ENCODE assay signal across 9 mouse cellular contexts in genomic region chr4:126745506-126746193, GRCm38 (mm10). TPM values are rescaled to one million over a fixed set of nuclear protein-coding genes. Genes with fewer than 3 reads are reported as not detected.
DNase-seq lines count a peak whose midpoint lies in the region; ATAC-seq and TF ChIP-seq lines count a peak whose summit lies in the region.
"Had no signal": no experiment of that assay in that cellular context is flagged by ENCODE, and none has a peak within 500 bp of the region (broad histone marks: within the 10 kb centered on the region; RNA-seq: fewer than 3 reads in every experiment).

No protein-coding gene starts in this region.

- no peaks in the 10 kb centered on the region for H3K27me3 ChIP-seq in kidney, adult 2 months (replicated peaks; ENCODE audit: control insufficient read depth, insufficient read depth, low read length)
- H3K27me3 ChIP-seq in kidney, embryonic 14.5 days (ENCODE audit: control insufficient read depth, insufficient read depth, low read length), result 0 out of 2 replicates have a peak, but pooled peaks cover 5% of the 10 kb centered on the region
- no peaks in the 10 kb centered on the region for H3K27me3 ChIP-seq in G1E (ENCODE audit: insufficient read depth, low read length)
- no peaks in the 10 kb centered on the region for H3K27me3 ChIP-seq in limb, embryonic 11.5 days (ENCODE audit: control insufficient read depth, insufficient read depth, low read length)

- no peak for TF ChIP-seq POLR2A in kidney, adult 2 months (IDR thresholded peaks at IDR 0.05; ENCODE audit: low read depth, low read length)

- no peak overlapping the region for H3K9ac ChIP-seq in kidney, embryonic 14.5 days (ENCODE audit: low read depth, low read length)
- H3K9ac ChIP-seq in limb, embryonic 11.5 days (ENCODE audit: low read length), result no peak overlapping the region

- TF ChIP-seq CTCF in kidney, adult 2 months (conservative IDR thresholded peaks at IDR 0.05; ENCODE audit: insufficient read depth, insufficient read length, low read depth, low read length), result peak; percentile 55
- TF ChIP-seq CTCF in G1E (IDR thresholded peaks at IDR 0.05; ENCODE audit: low read depth, low read length), result peak; percentile 20; the same call in 1 of the 2 replicates

- ATAC-seq in kidney, embryonic 14.5 days (ENCODE audit: low FRiP score, low TSS enrichment), result no peak
- no peak for ATAC-seq in G1E (ENCODE audit: extremely low read depth, insufficient number of reproducible peaks, low FRiP score, poor library complexity, severe bottlenecking)
- ATAC-seq in limb, embryonic 11.5 days (ENCODE audit: insufficient number of reproducible peaks, low FRiP score, low TSS enrichment, low read depth), result no peak

- 51% methylated on average over 13 of the region's 13 CpGs for WGBS in kidney, adult 2 months
- whole genome bisulfite sequencing in kidney, embryonic 14.5 days, result 44% methylated on average over 13 of the region's 13 CpGs
- 43% methylated on average over 13 of the region's 13 CpGs for WGBS in limb, embryonic 11.5 days

- intact Hi-C loops in heart, postnatal 10 days (cut with DNase I), result loop anchor here (2.0 kb wide), 1 partner anchor 95 kb away; no protein-coding TSS in a partner anchor

- no peaks in the 10 kb centered on the region; the same call in 1 of the 2 replicates for H3K36me3 ChIP-seq in kidney, adult 2 months (ENCODE audit: control insufficient read depth, insufficient read depth, low read length)
- H3K36me3 ChIP-seq in kidney, embryonic 14.5 days (ENCODE audit: control insufficient read depth, insufficient read depth, low read length), result peaks cover 60% of the 10 kb centered on the region
- peaks cover 76% of the 10 kb centered on the region for H3K36me3 ChIP-seq in G1E (replicated peaks)
- peaks cover 18% of the 10 kb centered on the region; the same call in 1 of the 2 replicates for H3K36me3 ChIP-seq in limb, embryonic 11.5 days (ENCODE audit: control insufficient read depth, insufficient read depth, low read length)

- H3K9me3 ChIP-seq in kidney, embryonic 14.5 days (ENCODE audit: control insufficient read depth, low read length), result no peaks in the 10 kb centered on the region
- H3K9me3 ChIP-seq in G1E (replicated peaks), result no peaks in the 10 kb centered on the region
- H3K9me3 ChIP-seq in limb, embryonic 11.5 days (ENCODE audit: control insufficient read depth, low read length), result no peaks in the 10 kb centered on the region

- peak; percentile 52 for DNase-seq in kidney, adult 2 months
- DNase-seq in G1E (ENCODE audit: low spot score), result peak; percentile 42
- DNase-seq in cerebellum, adult 8-10 months, result peak; percentile 65
- peak; percentile 49 to 79 for DNase-seq in heart, postnatal 10 days
- DNase-seq in limb, embryonic 11.5 days (ENCODE audit: low spot score), result peak; percentile 77
- peak; percentile 44 for DNase-seq in retina, postnatal 7 days (ENCODE audit: low read depth, low spot score)
- DNase-seq in urinary bladder, postnatal 25 days (ENCODE audit: low spot score), result no peak

- no peak overlapping the region for H3K4me2 ChIP-seq in kidney, embryonic 14.5 days (replicated peaks; ENCODE audit: low read depth, low read length)
- no peak overlapping the region for H3K4me2 ChIP-seq in limb, embryonic 11.5 days (ENCODE audit: low read depth, severe bottlenecking)

- H3K4me1 ChIP-seq in kidney, adult 2 months (ENCODE audit: control insufficient read depth, insufficient read depth, low read length), result no peaks in the 10 kb centered on the region
- no peaks in the 10 kb centered on the region for H3K4me1 ChIP-seq in kidney, embryonic 14.5 days (ENCODE audit: control insufficient read depth, insufficient read depth, low read length)
- peaks cover 70% of the 10 kb centered on the region for H3K4me1 ChIP-seq in G1E (ENCODE audit: insufficient read depth, low read depth, low read length)
- peaks cover 15% of the 10 kb centered on the region for H3K4me1 ChIP-seq in limb, embryonic 11.5 days (ENCODE audit: control insufficient read depth, insufficient read depth, low read length)

- H3K27ac ChIP-seq in kidney, adult 2 months (ENCODE audit: insufficient read depth, low read depth, low read length), result no peak overlapping the region
- H3K27ac ChIP-seq in kidney, embryonic 14.5 days (ENCODE audit: low read depth, low read length), result no peak overlapping the region
- no peak overlapping the region for H3K27ac ChIP-seq in limb, embryonic 11.5 days (replicated peaks; ENCODE audit: low read depth, low read length)

- no peak overlapping the region for H3K4me3 ChIP-seq in kidney, adult 2 months (ENCODE audit: insufficient read depth, low read depth, low read length)
- H3K4me3 ChIP-seq in kidney, embryonic 14.5 days (ENCODE audit: low read length), result no peak overlapping the region
- H3K4me3 ChIP-seq in G1E (ENCODE audit: low read depth, low read length), result no peak overlapping the region
- H3K4me3 ChIP-seq in limb, embryonic 11.5 days (ENCODE audit: low read depth, low read length), result no peak overlapping the region

RNA-seq across cellular contexts. Expression of gene Ncdn, which starts 7.6 kb away (rescaled TPM):
- 26.0 and 27.7 TPM in 2 replicates for polyA plus RNA-seq in kidney, adult 2 months (2012; rRNA removed)
- 15.0 and 24.7 TPM in 2 replicates for polyA plus RNA-seq in kidney, embryonic 14.5 days (2014; fragmentation: Nextera tagmentation; extraction: Ambion mirVana)
- total RNA-seq in G1E (2014; fragmentation: Nextera tagmentation), result 16.9 and 18.4 TPM in 2 replicates
- 10.3 and 11.4 TPM in 2 replicates for total RNA-seq in G1E (2017)
- polyA plus RNA-seq in G1E (2012), result 86.9 and 89.1 TPM in 2 replicates
- 10 to 100 TPM; 15.3 to 17.2 TPM for total RNA-seq in heart, postnatal 10 days (2021)
- polyA plus RNA-seq in limb, embryonic 11.5 days (2014; fragmentation: Nextera tagmentation; extraction: Ambion mirVana), result 25.7 and 28.9 TPM in 2 replicates

RNA-seq across cellular contexts. Expression of gene AU040320, which starts 7.7 kb away (rescaled TPM):
- polyA plus RNA-seq in kidney, adult 2 months (2012; rRNA removed), result 55.4 and 56.6 TPM in 2 replicates
- 19.3 and 23.4 TPM in 2 replicates for polyA plus RNA-seq in kidney, embryonic 14.5 days (2014; fragmentation: Nextera tagmentation; extraction: Ambion mirVana)
- total RNA-seq in G1E (2014; fragmentation: Nextera tagmentation), result 41.5 and 45.5 TPM in 2 replicates
- 15.1 and 15.5 TPM in 2 replicates for total RNA-seq in G1E (2017)
- polyA plus RNA-seq in G1E (2012), result 10.6 and 21.8 TPM in 2 replicates
- total RNA-seq in heart, postnatal 10 days (2021), result 10 to 100 TPM; 26.2 to 31.6 TPM
- 18.9 and 20.2 TPM in 2 replicates for polyA plus RNA-seq in limb, embryonic 11.5 days (2014; fragmentation: Nextera tagmentation; extraction: Ambion mirVana)

RNA-seq across cellular contexts. Expression of gene Tfap2e, which starts 9.6 kb away (rescaled TPM):
- not detected in 2 replicates for polyA plus RNA-seq in kidney, adult 2 months (2012; rRNA removed)
- not detected in 2 replicates for polyA plus RNA-seq in kidney, embryonic 14.5 days (2014; fragmentation: Nextera tagmentation; extraction: Ambion mirVana)
- total RNA-seq in G1E (2014; fragmentation: Nextera tagmentation), result not detected in 2 replicates
- total RNA-seq in G1E (2017), result 0.05 TPM in 1 of 2 replicates, not detected in the other
- not detected in 2 replicates for polyA plus RNA-seq in G1E (2012)
- not detected for total RNA-seq in heart, postnatal 10 days (2021)
- polyA plus RNA-seq in limb, embryonic 11.5 days (2014; fragmentation: Nextera tagmentation; extraction: Ambion mirVana), result not detected in 2 replicates
- polyA plus RNA-seq: liver, embryonic 16.5 days had no signal
